Mouse (Mus musculus): ENCODE data around the gene Pcbp2. TPM values are rescaled to one million over a fixed set of nuclear protein-coding genes. Genes with fewer than 3 reads are reported as not detected.
A peak's percentile ranks its signal among the peaks of the same experiment; 100 is the strongest.

Pcbp2 gene
- polyA plus RNA-seq, 1 experiment from 2014 or later, result 124 TPM

DNA sequence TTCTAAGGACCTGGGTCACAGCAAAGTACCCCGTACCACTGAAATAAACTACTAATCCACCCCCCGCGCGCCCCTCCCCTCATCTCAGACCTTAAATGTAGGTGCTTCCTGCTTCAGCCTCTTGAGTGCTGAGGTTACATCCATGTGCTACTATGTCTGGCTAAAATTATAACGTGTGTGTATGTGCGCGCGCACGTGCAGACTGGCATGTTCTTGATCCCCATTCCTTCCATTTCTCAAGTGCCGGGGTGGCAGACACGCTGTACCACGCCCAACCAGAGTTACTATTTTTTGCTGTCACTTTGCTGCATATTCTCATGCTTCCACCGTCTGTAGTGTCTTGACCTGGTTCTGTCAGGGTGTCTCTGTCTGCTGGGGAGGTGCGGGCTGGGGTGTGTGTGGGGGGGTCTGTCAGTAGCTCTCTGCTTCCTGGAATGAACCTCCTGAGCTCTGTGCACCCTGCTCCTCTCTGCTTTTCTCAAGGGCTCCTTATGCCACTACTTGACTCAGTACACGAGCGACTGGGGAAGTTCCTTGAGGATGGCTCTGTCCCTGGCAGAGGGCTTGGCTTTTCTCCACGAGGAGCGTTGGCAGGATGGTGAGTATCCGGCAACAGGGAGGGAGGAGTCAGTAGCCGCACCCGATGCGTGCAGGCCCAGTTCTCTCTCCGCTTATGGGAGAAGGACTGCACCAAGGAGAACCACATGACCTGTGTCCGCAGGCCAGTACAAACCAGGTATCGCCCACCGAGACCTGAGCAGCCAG, 18.5 kb upstream of the Pcbp2 start:
- H3K9ac ChIP-seq, result no peak overlapping the region
- 85% methylated on average over 26 of the region's 26 CpGs for WGBS
- no peaks in the 10 kb centered on the region for H3K9me3 ChIP-seq
- H3K27me3 ChIP-seq, result no peaks in the 10 kb centered on the region
- no peak overlapping the region for H3K4me3 ChIP-seq
- H3K36me3 ChIP-seq, result no peaks in the 10 kb centered on the region
- no peak overlapping the region for H3K27ac ChIP-seq (replicated peaks)
- no peak overlapping the region for H3K4me2 ChIP-seq
- H3K4me1 ChIP-seq (replicated peaks), result no peaks in the 10 kb centered on the region
- ATAC-seq (ENCODE audit: low FRiP score, low read depth), result no peak

DNA sequence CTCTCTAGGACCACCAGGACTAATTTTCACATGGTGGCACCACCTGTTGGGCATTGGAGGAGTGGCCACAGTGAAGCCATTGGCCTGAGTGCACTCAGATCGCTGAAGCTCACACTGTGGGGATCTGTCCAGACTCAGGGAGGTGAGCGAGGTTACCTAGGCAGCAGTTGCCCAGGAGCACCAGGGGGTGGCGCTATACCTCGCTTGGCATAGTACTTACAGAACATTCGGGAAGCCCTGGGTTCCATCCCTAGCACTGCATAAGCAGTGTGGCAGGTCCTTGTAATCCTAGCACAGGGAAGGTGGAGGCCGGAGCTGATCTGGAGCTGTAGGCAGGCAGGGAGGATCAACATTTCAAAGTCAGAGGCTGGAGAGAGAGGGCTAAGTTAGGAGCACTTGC, 14.3 kb upstream of the Pcbp2 start:
- no peaks in the 10 kb centered on the region for H3K27me3 ChIP-seq
- H3K36me3 ChIP-seq, result no peaks in the 10 kb centered on the region
- no peaks in the 10 kb centered on the region for H3K9me3 ChIP-seq
- ATAC-seq (ENCODE audit: low FRiP score, low read depth), result no peak
- H3K9ac ChIP-seq, result no peak overlapping the region
- no peak overlapping the region for H3K27ac ChIP-seq (replicated peaks)
- WGBS, result 37% methylated on average over 6 of the region's 6 CpGs
- H3K4me1 ChIP-seq (replicated peaks), result peaks cover 25% of the 10 kb centered on the region
- H3K4me3 ChIP-seq, result no peak overlapping the region
- no peak overlapping the region for H3K4me2 ChIP-seq

DNA sequence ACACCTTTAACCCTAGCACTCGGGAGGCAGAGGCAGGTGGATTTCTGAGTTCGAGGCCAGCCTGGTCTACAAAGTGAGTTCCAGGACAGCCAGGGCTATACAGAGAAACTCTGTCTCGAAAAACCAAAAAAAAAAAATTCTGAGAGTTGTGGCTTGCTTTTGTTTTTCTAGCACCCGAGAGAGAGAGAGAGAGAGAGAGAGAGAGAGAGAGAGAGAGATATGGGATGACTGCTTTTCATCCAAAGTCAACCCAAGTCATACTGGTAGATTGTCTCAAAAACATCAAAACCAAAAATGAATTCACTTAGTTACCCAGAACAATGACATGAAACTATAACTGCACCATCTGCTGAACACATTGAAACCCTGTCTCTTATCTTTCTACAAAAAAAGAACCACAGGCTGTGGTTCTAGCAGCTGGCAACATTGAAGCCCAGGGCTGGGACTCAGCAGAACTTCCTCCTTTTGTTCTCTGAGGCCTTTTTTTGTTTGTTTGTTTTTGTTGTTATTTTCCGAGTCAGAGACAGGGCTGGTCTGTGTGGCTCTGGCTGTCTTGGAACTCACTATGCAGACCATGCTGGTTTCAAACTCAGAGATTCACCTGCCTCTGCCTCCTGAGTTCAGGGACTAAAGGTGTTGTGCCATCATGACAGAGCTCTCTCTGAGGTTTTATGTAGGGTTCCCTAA, 12.1 kb upstream of the Pcbp2 start:
- ATAC-seq (ENCODE audit: low FRiP score, low read depth), result no peak
- Histone ChIP-seq H3K4me1 (replicated peaks) (peaks cover 27% of the 10 kb centered on the region), H3K4me2 (peak overlapping the region; percentile 68), H3K27me3 (no peaks in the 10 kb centered on the region), H3K27ac (replicated peaks) (peak overlapping the region; percentile 64), H3K9ac (peak overlapping the region; percentile 57; the same call in 1 of the 2 replicates), H3K36me3 (peaks cover 3% of the 10 kb centered on the region; the same call in 1 of the 2 replicates), H3K4me3 (peak overlapping the region; percentile 50), H3K9me3 (no peaks in the 10 kb centered on the region)
- 69% methylated on average over 5 of the region's 5 CpGs for WGBS

DNA sequence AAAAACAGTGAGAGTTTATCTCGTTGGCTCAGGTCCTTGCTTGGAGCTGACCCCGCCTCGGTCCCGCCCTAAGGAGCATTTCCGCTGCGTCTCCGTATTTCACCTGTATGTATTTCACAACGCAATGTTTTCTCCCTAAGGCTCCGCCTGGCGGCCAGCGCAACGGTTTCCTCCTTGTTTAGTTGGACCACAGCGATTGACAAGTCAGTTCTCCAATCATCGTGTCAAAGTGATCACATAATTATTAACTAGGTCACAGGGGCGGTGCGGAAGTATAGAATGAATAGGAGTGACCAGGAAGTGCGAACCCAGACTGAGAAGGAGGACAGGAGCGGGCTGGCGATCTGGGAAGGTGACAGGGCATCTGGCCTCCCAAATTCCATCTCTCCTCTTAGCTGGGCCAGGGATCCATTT, 11.4 kb upstream of the Pcbp2 start, which contains the start of gene Prr13:
Gene Prr13 (plus strand): TSS at position 125 of the 414 bp plus-strand sequence.
- WGBS, result under 1% methylated on average over 19 of the region's 19 CpGs
- Histone ChIP-seq H3K4me2 (peak within 1 kb of the TSS; percentile 68), H3K9ac (peak within 1 kb of the TSS; percentile 57), H3K4me3 (peak within 1 kb of the TSS; percentile 50), H3K4me1 (replicated peaks) (peaks cover 27% of the 10 kb centered on the region), H3K36me3 (peaks cover 3% of the 10 kb centered on the region; the same call in 1 of the 2 replicates), H3K27me3 (no peaks in the 10 kb centered on the region), H3K9me3 (no peaks in the 10 kb centered on the region), H3K27ac (replicated peaks) (peak within 1 kb of the TSS; percentile 64)
- ATAC-seq (ENCODE audit: low FRiP score, low read depth), result peak; percentile 92

DNA sequence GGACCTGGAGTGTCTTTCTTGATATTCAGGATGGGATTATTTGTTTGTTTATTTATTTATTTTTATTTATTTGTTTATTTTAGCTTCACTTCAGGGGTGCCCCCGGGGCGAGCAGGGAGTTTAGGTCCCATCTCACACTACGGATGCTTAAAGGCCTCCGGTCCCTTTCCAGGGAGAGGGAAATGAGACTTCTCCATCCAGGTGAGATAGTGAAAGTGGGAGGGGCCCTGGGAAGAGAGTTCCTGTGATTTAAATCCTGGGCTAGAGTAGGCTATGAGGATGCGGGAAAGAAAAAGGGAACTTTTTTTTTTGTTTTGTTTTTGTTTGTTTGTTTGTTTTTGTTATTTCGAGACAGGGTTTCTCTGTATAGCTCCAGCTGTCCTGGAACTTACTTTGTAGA, 11.0 kb upstream of the Pcbp2 start:
- WGBS, result 36% methylated on average over 6 of the region's 6 CpGs
- Histone ChIP-seq H3K9ac (peak overlapping the region; percentile 57), H3K4me2 (peak overlapping the region; percentile 68), H3K36me3 (peaks cover 3% of the 10 kb centered on the region; the same call in 1 of the 2 replicates), H3K27ac (replicated peaks) (peak overlapping the region; percentile 64; the same call in 1 of the 2 replicates), H3K27me3 (no peaks in the 10 kb centered on the region), H3K4me3 (peak overlapping the region; percentile 50), H3K4me1 (replicated peaks) (peaks cover 27% of the 10 kb centered on the region), H3K9me3 (no peaks in the 10 kb centered on the region)
- ATAC-seq (ENCODE audit: low FRiP score, low read depth), result no peak

DNA sequence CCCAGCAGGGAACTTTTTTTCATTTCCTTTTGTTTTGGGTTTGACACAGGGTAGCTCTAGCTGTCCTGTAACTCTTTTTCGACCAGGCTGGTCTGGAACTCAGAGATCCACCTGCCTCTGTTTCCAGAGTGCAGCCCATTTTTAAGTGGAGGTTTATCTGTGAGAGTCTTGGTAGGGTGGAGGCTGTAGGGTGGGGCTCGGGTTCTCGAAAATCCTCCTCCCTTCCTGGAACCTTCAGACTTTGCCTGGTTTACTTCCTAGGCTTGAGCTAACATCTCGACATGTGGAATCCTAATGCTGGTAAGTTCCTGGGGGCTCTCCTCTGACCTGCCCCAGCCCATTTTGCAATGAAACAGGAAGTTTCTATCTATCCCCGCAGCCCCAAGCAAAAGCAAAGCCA, 10.5 kb upstream of the Pcbp2 start:
- peaks cover 3% of the 10 kb centered on the region; the same call in 1 of the 2 replicates for H3K36me3 ChIP-seq
- no peak for ATAC-seq (ENCODE audit: low FRiP score, low read depth)
- no peak overlapping the region for H3K27ac ChIP-seq (replicated peaks)
- no peaks in the 10 kb centered on the region for H3K27me3 ChIP-seq
- peak overlapping the region; percentile 50 for H3K4me3 ChIP-seq
- H3K4me1 ChIP-seq (replicated peaks), result peaks cover 27% of the 10 kb centered on the region
- H3K9ac ChIP-seq, result no peak overlapping the region
- no peaks in the 10 kb centered on the region for H3K9me3 ChIP-seq
- 70% methylated on average over 5 of the region's 5 CpGs for WGBS
- peak overlapping the region; percentile 68 for H3K4me2 ChIP-seq

DNA sequence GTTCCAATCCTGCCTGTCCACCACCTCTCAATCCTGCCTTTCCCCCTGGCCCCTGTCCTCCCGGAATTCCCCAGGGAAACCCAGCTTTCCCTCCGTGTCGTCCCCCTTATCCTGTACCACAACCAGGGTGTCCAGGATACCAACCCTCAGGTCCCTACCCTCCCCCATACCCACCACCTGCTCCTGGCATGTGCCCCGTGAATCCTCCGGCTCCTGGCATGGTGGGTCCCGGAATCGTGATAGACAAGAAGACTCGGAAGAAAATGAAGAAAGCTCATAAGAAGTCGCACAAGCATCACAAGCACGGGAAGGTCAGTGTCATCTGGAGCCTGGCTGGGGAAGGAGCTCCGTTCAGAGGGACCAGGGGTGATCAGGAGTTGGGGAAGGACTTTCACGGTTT, 9.9 kb upstream of the Pcbp2 start:
- Histone ChIP-seq H3K9ac (no peak overlapping the region), H3K9me3 (no peaks in the 10 kb centered on the region), H3K4me1 (replicated peaks) (peaks cover 27% of the 10 kb centered on the region), H3K4me2 (0 out of 2 replicates have a peak overlapping the region, but pooled peaks have one; percentile 68), H3K4me3 (no peak overlapping the region), H3K36me3 (peaks cover 3% of the 10 kb centered on the region; the same call in 1 of the 2 replicates), H3K27me3 (no peaks in the 10 kb centered on the region), H3K27ac (replicated peaks) (no peak overlapping the region)
- ATAC-seq (ENCODE audit: low FRiP score, low read depth), result no peak
- 78% methylated on average over 12 of the region's 12 CpGs for WGBS

DNA sequence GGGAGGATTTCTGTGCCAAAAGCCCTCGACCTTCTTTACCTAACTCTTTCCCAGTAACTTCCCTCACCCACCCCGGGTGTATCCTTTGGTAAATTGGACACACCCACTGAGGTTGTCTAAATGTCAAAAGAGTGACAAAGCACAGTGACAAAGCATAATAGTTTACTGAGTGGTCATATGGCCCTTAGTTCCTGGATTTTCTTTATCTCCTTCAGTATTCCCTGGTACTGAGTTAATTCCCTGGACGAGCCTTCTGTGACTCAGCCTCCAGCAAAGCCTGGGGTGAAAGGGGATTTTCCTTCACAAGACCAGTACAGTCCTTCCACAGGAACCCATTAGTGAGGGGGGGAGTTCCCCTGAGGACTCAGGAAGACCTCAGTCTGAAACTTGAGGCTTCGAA, 9.4 kb upstream of the Pcbp2 start:
- Histone ChIP-seq H3K4me1 (replicated peaks) (peaks cover 27% of the 10 kb centered on the region), H3K27me3 (no peaks in the 10 kb centered on the region), H3K9me3 (no peaks in the 10 kb centered on the region), H3K4me2 (no peak overlapping the region), H3K36me3 (peaks cover 3% of the 10 kb centered on the region; the same call in 1 of the 2 replicates), H3K27ac (replicated peaks) (no peak overlapping the region), H3K9ac (no peak overlapping the region), H3K4me3 (no peak overlapping the region)
- no peak for ATAC-seq (ENCODE audit: low FRiP score, low read depth)
- WGBS, result 68% methylated on average over 4 of the region's 4 CpGs

DNA sequence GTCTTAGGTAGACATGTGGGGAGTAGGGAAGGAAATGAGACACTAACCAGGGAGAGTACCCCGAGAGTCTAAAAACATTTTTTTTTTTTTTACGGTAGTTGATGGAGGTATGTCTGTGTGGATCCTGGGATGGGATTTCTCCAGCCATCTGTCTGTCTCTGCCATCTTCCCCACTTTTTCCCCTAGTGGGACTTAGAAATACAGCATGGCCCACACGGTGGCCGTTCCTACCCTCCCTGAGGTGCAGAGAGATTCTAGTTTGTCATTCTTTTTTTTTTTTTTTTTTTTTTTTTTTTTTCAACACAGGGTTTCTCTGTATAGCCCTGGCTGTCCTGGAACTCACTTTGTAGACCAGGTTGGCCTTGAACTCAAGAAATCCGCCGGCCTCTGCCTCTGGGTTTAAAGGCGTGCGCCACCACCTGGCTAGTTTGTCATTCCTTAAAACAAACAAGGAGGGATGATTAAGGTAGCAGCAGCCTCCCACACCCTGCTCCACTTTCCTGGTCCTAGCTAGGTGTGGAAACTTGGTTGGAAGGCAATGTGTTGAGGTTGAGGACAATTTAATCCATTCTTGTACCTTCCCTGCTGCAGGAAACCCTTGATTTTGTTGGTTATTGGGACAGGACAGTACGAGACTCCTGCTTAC, 8.8 kb upstream of the Pcbp2 start:
- Histone ChIP-seq H3K9me3 (no peaks in the 10 kb centered on the region), H3K4me1 (replicated peaks) (peaks cover 27% of the 10 kb centered on the region), H3K4me2 (no peak overlapping the region), H3K27me3 (no peaks in the 10 kb centered on the region), H3K9ac (no peak overlapping the region), H3K36me3 (peaks cover 3% of the 10 kb centered on the region; the same call in 1 of the 2 replicates), H3K4me3 (no peak overlapping the region), H3K27ac (replicated peaks) (no peak overlapping the region)
- 86% methylated on average over 9 of the region's 9 CpGs for whole genome bisulfite sequencing
- no peak for ATAC-seq (ENCODE audit: low FRiP score, low read depth)

DNA sequence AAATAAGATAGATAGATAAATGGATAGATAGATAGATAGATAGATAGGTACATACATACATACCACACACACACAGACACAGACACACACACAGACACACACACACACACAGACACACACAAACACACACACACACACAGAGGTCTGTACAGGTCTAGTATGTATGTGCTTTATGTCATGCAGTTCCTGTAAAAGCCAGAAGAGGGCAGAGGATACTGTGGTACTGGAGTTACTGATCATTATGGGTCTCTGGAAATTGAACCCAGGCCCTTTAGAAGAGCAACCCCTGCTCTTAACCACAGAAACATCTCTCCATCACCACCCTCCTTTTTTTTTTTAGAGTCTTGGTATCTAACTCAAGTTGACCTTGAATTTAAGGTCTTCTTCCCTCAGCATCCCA, 6.7 kb upstream of the Pcbp2 start:
- Histone ChIP-seq H3K4me2 (no peak overlapping the region), H3K27me3 (no peaks in the 10 kb centered on the region), H3K27ac (replicated peaks) (no peak overlapping the region), H3K9me3 (no peaks in the 10 kb centered on the region), H3K9ac (no peak overlapping the region), H3K36me3 (peaks cover 3% of the 10 kb centered on the region; the same call in 1 of the 2 replicates), H3K4me3 (no peak overlapping the region), H3K4me1 (replicated peaks) (peaks cover 22% of the 10 kb centered on the region)
- ATAC-seq (ENCODE audit: low FRiP score, low read depth), result no peak

DNA sequence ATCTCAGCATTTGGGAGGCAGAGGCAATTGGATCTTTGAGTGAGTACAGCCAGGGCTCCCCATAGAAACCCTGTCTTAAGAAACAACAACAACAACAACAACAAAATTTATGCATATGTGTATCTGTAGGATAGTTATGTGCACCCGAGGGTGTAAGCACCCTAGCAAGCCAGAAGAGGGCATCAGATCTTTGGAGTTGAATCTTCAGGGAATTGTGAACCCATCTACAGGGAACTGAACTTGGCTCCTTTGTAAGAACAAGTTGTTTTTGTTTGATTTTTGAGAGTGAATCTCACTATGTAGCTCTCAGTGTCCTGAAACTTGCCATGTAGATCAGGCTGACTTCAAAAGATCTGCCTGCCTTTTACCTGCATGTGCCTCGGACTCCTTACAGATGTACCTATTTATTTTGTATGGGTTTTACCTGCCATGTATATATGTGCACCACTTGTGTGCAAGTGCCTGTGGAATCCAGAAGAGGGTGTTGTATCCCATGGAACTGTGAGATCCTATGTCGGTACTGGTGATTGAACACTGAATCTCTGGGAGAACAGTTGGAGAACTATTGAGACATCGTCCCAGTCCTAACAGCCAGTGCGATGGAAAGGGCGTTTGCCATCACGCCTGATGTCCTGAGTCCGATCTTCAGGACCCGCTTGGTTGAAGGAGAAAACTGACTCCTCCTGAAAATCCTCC, 1.5 kb upstream of the Pcbp2 start:
- Histone ChIP-seq H3K27me3 (no peaks in the 10 kb centered on the region), H3K4me2 (no peak overlapping the region), H3K4me3 (no peak overlapping the region), H3K36me3 (no peaks in the 10 kb centered on the region), H3K9me3 (no peaks in the 10 kb centered on the region), H3K4me1 (replicated peaks) (peaks cover 23% of the 10 kb centered on the region), H3K27ac (replicated peaks) (no peak overlapping the region), H3K9ac (no peak overlapping the region)
- 98% methylated on average over 9 of the region's 9 CpGs for WGBS
- ATAC-seq (ENCODE audit: low FRiP score, low read depth), result no peak

Measured in hindbrain, embryonic 15.5 days (tissue).